Mouse (Mus musculus): ENCODE results near the gene Kazald1.

GRCm38 (mm10) chr19:45027848-45028247 lies 47.2 kb upstream of the Kazald1 start:
- TF ChIP-seq GATA1 (IDR thresholded peaks at IDR 0.05; ENCODE audit: borderline replicate concordance, low read length) (no peak), FLI1 (IDR thresholded peaks at IDR 0.05; ENCODE audit: low read length) (no peak)

Measured in megakaryocyte, embryonic 14.5 days (primary cell).